Mouse (Mus musculus) retina, embryonic 14.5 days (tissue): Measurements from ENCODE around the gene Dnajc7.

Source experiments
- DNase-seq: peaks from one replicate; pipeline ENCODE4 v3.0.0-alpha.2; 2015; ENCODE audit warnings: low spot score

Gene Dnajc7

GRCm38 (mm10) chr11:100619982-100620381, at the start of gene Dnajc7:
Gene Dnajc7, minus strand, starts transcription at chr11:100620168.
- no peak for DNase-seq

GRCm38 (mm10) chr11:100659806-100660205, 39.8 kb upstream of the Dnajc7 start:
- peak; percentile 54 for DNase-seq

- peak; percentile 96 for DNase-seq
Observed at GRCm38 (mm10) chr11:100656458-100656857, 36.5 kb upstream of the Dnajc7 start.

GRCm38 (mm10) chr11:100655589-100655988, 35.6 kb upstream of the Dnajc7 start:
- peak; percentile 37 for DNase-seq

GRCm38 (mm10) chr11:100651748-100652147, 31.8 kb upstream of the Dnajc7 start:
- DNase-seq, result no peak

GRCm38 (mm10) chr11:100651205-100651604, 31.2 kb upstream of the Dnajc7 start:
- DNase-seq, result no peak

- no peak for DNase-seq
Observed at GRCm38 (mm10) chr11:100648405-100648804, 28.4 kb upstream of the Dnajc7 start.

- peak; percentile 89 for DNase-seq
Observed at GRCm38 (mm10) chr11:100646265-100646664, 26.3 kb upstream of the Dnajc7 start.

GRCm38 (mm10) chr11:100643612-100644575, 23.9 kb upstream of the Dnajc7 start:
- no peak for DNase-seq

- DNase-seq, result peak; percentile 79
Observed at GRCm38 (mm10) chr11:100640159-100640906, 20.4 kb upstream of the Dnajc7 start.

- no peak for DNase-seq
Observed at GRCm38 (mm10) chr11:100634530-100634929, 14.6 kb upstream of the Dnajc7 start.

- DNase-seq, result no peak
Observed at GRCm38 (mm10) chr11:100628862-100629352, 8.9 kb upstream of the Dnajc7 start.

GRCm38 (mm10) chr11:100628056-100628455, 8.1 kb upstream of the Dnajc7 start:
- DNase-seq, result no peak

- DNase-seq, result peak; percentile 82
Observed at GRCm38 (mm10) chr11:100626701-100627195, 6.8 kb upstream of the Dnajc7 start.

GRCm38 (mm10) chr11:100625754-100626700, 6.1 kb upstream of the Dnajc7 start:
- DNase-seq, result no peak

- peak; percentile 59 for DNase-seq
Observed at GRCm38 (mm10) chr11:100623867-100624266, 3.9 kb upstream of the Dnajc7 start.

- peak; percentile 98 for DNase-seq
Observed at GRCm38 (mm10) chr11:100622714-100623113, 2.7 kb upstream of the Dnajc7 start.

GRCm38 (mm10) chr11:100619485-100619975, 438 bp downstream of the Dnajc7 start:
- peak; percentile 99 for DNase-seq

GRCm38 (mm10) chr11:100618761-100619484, 1.0 kb downstream of the Dnajc7 start, which contains the start of gene Nkiras2:
Gene Nkiras2, plus strand, starts transcription at chr11:100619244.
- peak; percentile 75 for DNase-seq

GRCm38 (mm10) chr11:100617480-100617879, 2.5 kb downstream of the Dnajc7 start:
- no peak for DNase-seq
